Comparison of ENCODE assay signal across 31 mouse cellular contexts in genomic region chr2:77059596-77059995, GRCm38 (mm10).
DNase-seq lines count a peak whose midpoint lies in the region; ATAC-seq and TF ChIP-seq lines count a peak whose summit lies in the region.
"Had no signal": no experiment of that assay in that cellular context is flagged by ENCODE, and none has a peak within 500 bp of the region (broad histone marks: within the 10 kb centered on the region; RNA-seq: fewer than 3 reads in every experiment).

No protein-coding gene starts in this region.

- DNase-seq in heart, embryonic 10.5 days (ENCODE audit: low spot score), result no peak
- DNase-seq in hindbrain, embryonic 14.5 days (ENCODE audit: low spot score), result peak; percentile 49
- no peak for DNase-seq in hindbrain, postnatal 0 days (ENCODE audit: low spot score)
- peak; percentile 75 for DNase-seq in ES-E14 (ENCODE audit: low read depth, low spot score)
- peak; percentile 55 for DNase-seq in brain, embryonic 14.5 days (ENCODE audit: low read depth)
- DNase-seq in embryo, embryonic 11 days, result no peak
- DNase-seq: adrenal gland, postnatal 25 days; cerebellum, adult 11 months; cerebellum, adult 9-11 months; gastrocnemius, adult 2 months; kidney, adult 8-10 months; kidney, postnatal 14 days; liver; lung, postnatal 36 days; right cerebral cortex, adult 18-20 months; right cerebral cortex, postnatal 4 days; thymus, adult 2 months; thymus, postnatal 4 days had no signal

- in situ Hi-C loops in ES-E14 (cut with MboI; ENCODE audit: low sequenced_read_pairs in 2 of 2, unreplicated experiment in 2 of 2), result no loop called here

- no peak for TF ChIP-seq CTCF in hindbrain, postnatal 0 days (IDR thresholded peaks at IDR 0.05; ENCODE audit: low read depth)
- no peak for TF ChIP-seq CTCF in brain, embryonic 14.5 days (IDR thresholded peaks at IDR 0.05; ENCODE audit: borderline replicate concordance, extremely low read depth, insufficient read depth, insufficient read length)

- 52% methylated on average over 8 of the region's 8 CpGs for WGBS in heart, embryonic 13.5 days
- WGBS in heart, embryonic 10.5 days, result 65% methylated on average over 8 of the region's 8 CpGs
- WGBS in hindbrain, embryonic 14.5 days, result 13% methylated on average over 8 of the region's 8 CpGs
- WGBS in hindbrain, postnatal 0 days, result 27% methylated on average over 8 of the region's 8 CpGs

- H3K36me3 ChIP-seq in heart, embryonic 13.5 days, result peaks cover 58% of the 10 kb centered on the region
- H3K36me3 ChIP-seq in heart, embryonic 10.5 days, result peaks cover 59% of the 10 kb centered on the region
- H3K36me3 ChIP-seq in hindbrain, embryonic 14.5 days (replicated peaks; ENCODE audit: control insufficient read depth, insufficient read depth), result no peaks in the 10 kb centered on the region
- H3K36me3 ChIP-seq in hindbrain, postnatal 0 days (ENCODE audit: insufficient read depth, low read length), result no peaks in the 10 kb centered on the region
- H3K36me3 ChIP-seq in ES-E14 (ENCODE audit: control insufficient read depth, insufficient read depth, low read length, poor library complexity, severe bottlenecking), result no peaks in the 10 kb centered on the region
- H3K36me3 ChIP-seq: embryonic facial prominence, embryonic 12.5 days; hindbrain, embryonic 13.5 days; intestine, embryonic 15.5 days; limb, embryonic 10.5 days; liver, embryonic 15.5 days; lung, embryonic 15.5 days; midbrain, embryonic 13.5 days; neural tube, embryonic 13.5 days; stomach, embryonic 15.5 days had no signal

- H3K27me3 ChIP-seq in heart, embryonic 13.5 days (replicated peaks), result no peaks in the 10 kb centered on the region
- H3K27me3 ChIP-seq in heart, embryonic 10.5 days (ENCODE audit: insufficient read depth, poor library complexity, severe bottlenecking), result no peaks in the 10 kb centered on the region
- no peaks in the 10 kb centered on the region for H3K27me3 ChIP-seq in hindbrain, embryonic 14.5 days (ENCODE audit: control insufficient read depth, insufficient read depth, low read length)
- no peaks in the 10 kb centered on the region for H3K27me3 ChIP-seq in hindbrain, postnatal 0 days (ENCODE audit: insufficient read depth, low read length)
- H3K27me3 ChIP-seq: embryonic facial prominence, embryonic 12.5 days; hindbrain, embryonic 13.5 days; intestine, embryonic 15.5 days; liver, embryonic 15.5 days; lung, embryonic 15.5 days; megakaryocyte, embryonic 14.5 days; midbrain, embryonic 13.5 days; neural tube, embryonic 13.5 days; stomach, embryonic 15.5 days had no signal

- TF ChIP-seq POLR2A in brain, embryonic 14.5 days (IDR thresholded peaks at IDR 0.05; ENCODE audit: borderline replicate concordance, extremely low read depth, insufficient read depth, insufficient read length, poor library complexity, severe bottlenecking), result no peak

- ATAC-seq in heart, embryonic 13.5 days (ENCODE audit: extremely low read depth, insufficient number of reproducible peaks, low FRiP score, low TSS enrichment), result no peak
- ATAC-seq in hindbrain, embryonic 14.5 days (ENCODE audit: low FRiP score), result no peak
- ATAC-seq in hindbrain, postnatal 0 days, result no peak
- ATAC-seq: CD4-positive, CD25-positive, alpha-beta regulatory T cell, adult 4 months; intestine, embryonic 15.5 days; midbrain, embryonic 13.5 days had no signal

- no peak overlapping the region for H3K9ac ChIP-seq in heart, embryonic 13.5 days
- no peak overlapping the region for H3K9ac ChIP-seq in hindbrain, embryonic 14.5 days
- H3K9ac ChIP-seq in hindbrain, postnatal 0 days (replicated peaks; ENCODE audit: low read length), result no peak overlapping the region
- H3K9ac ChIP-seq in ES-E14 (ENCODE audit: insufficient read depth, low read depth, low read length, poor library complexity, severe bottlenecking), result no peak overlapping the region
- H3K9ac ChIP-seq: embryonic facial prominence, embryonic 12.5 days; hindbrain, embryonic 13.5 days; intestine, embryonic 15.5 days; liver, embryonic 15.5 days; lung, embryonic 15.5 days; midbrain, embryonic 13.5 days; neural tube, embryonic 13.5 days; stomach, embryonic 15.5 days had no signal

- H3K4me2 ChIP-seq in heart, embryonic 13.5 days, result no peak overlapping the region
- H3K4me2 ChIP-seq in hindbrain, embryonic 14.5 days (replicated peaks), result no peak overlapping the region
- H3K4me2 ChIP-seq in hindbrain, postnatal 0 days (ENCODE audit: low read depth, low read length), result no peak overlapping the region
- H3K4me2 ChIP-seq: embryonic facial prominence, embryonic 12.5 days; hindbrain, embryonic 13.5 days; intestine, embryonic 15.5 days; liver, embryonic 15.5 days; lung, embryonic 15.5 days; midbrain, embryonic 13.5 days; neural tube, embryonic 13.5 days; stomach, embryonic 15.5 days had no signal

- H3K9me3 ChIP-seq in heart, embryonic 13.5 days, result no peaks in the 10 kb centered on the region
- H3K9me3 ChIP-seq in heart, embryonic 10.5 days, result no peaks in the 10 kb centered on the region
- H3K9me3 ChIP-seq in hindbrain, embryonic 14.5 days (ENCODE audit: control insufficient read depth, low read length), result no peaks in the 10 kb centered on the region
- H3K9me3 ChIP-seq in hindbrain, postnatal 0 days (ENCODE audit: low read length), result no peaks in the 10 kb centered on the region
- no peaks in the 10 kb centered on the region for H3K9me3 ChIP-seq in ES-E14 (ENCODE audit: control insufficient read depth, insufficient read depth, low read depth, low read length)
- H3K9me3 ChIP-seq: embryonic facial prominence, embryonic 12.5 days; hindbrain, embryonic 13.5 days; intestine, embryonic 15.5 days; limb, embryonic 10.5 days; liver, embryonic 15.5 days; lung, embryonic 15.5 days; midbrain, embryonic 13.5 days; neural tube, embryonic 13.5 days; stomach, embryonic 15.5 days had no signal

- H3K4me3 ChIP-seq in heart, embryonic 13.5 days, result no peak overlapping the region
- H3K4me3 ChIP-seq in heart, embryonic 10.5 days, result no peak overlapping the region
- H3K4me3 ChIP-seq in hindbrain, embryonic 14.5 days (replicated peaks; ENCODE audit: low read length), result no peak overlapping the region
- H3K4me3 ChIP-seq in hindbrain, postnatal 0 days (ENCODE audit: low read length), result no peak overlapping the region
- H3K4me3 ChIP-seq in ES-E14 (ENCODE audit: insufficient read depth in 1 of 2, low read depth in 1 of 2, low read length in 2 of 2, poor library complexity in 1 of 2, severe bottlenecking in 1 of 2), result no peak overlapping the region
- H3K4me3 ChIP-seq: embryonic facial prominence, embryonic 12.5 days; gastrocnemius, adult 2 months; hindbrain, embryonic 13.5 days; intestine, embryonic 15.5 days; limb, embryonic 10.5 days; liver, embryonic 15.5 days; lung, embryonic 15.5 days; megakaryocyte, embryonic 14.5 days; midbrain, embryonic 13.5 days; myocyte; neural tube, embryonic 13.5 days; stomach, embryonic 15.5 days had no signal

- H3K4me1 ChIP-seq in heart, embryonic 13.5 days, result peaks cover 18% of the 10 kb centered on the region
- H3K4me1 ChIP-seq in heart, embryonic 10.5 days, result peaks cover 5% of the 10 kb centered on the region; the same call in 1 of the 2 replicates
- peaks cover 19% of the 10 kb centered on the region for H3K4me1 ChIP-seq in hindbrain, embryonic 14.5 days (replicated peaks; ENCODE audit: control insufficient read depth, insufficient read depth, low read length)
- H3K4me1 ChIP-seq in hindbrain, postnatal 0 days (ENCODE audit: insufficient read depth, low read length), result no peaks in the 10 kb centered on the region; the same call in 1 of the 2 replicates
- H3K4me1 ChIP-seq in ES-E14 (ENCODE audit: control insufficient read depth in 2 of 2, insufficient read depth in 2 of 2, low read length in 2 of 2, poor library complexity in 1 of 2), result peaks cover 6 to 9% of the 10 kb centered on the region in 2 experiments; a peak in 2 of 4 replicates
- H3K4me1 ChIP-seq: embryonic facial prominence, embryonic 12.5 days; intestine, embryonic 15.5 days; limb, embryonic 10.5 days; liver, embryonic 15.5 days; lung, embryonic 15.5 days; megakaryocyte, embryonic 14.5 days; stomach, embryonic 15.5 days had no signal

- peak overlapping the region; percentile 29; the same call in 1 of the 2 replicates for H3K27ac ChIP-seq in heart, embryonic 13.5 days (replicated peaks)
- no peak overlapping the region for H3K27ac ChIP-seq in heart, embryonic 10.5 days
- H3K27ac ChIP-seq in hindbrain, embryonic 14.5 days, result no peak overlapping the region; the same call in 1 of the 2 replicates
- H3K27ac ChIP-seq in hindbrain, postnatal 0 days, result no peak overlapping the region
- no peak overlapping the region for H3K27ac ChIP-seq in ES-E14 (ENCODE audit: insufficient read depth, low read depth, low read length, poor library complexity, severe bottlenecking)
- H3K27ac ChIP-seq: embryonic facial prominence, embryonic 12.5 days; gastrocnemius, adult 2 months; hindbrain, embryonic 13.5 days; intestine, embryonic 15.5 days; limb, embryonic 10.5 days; liver, embryonic 15.5 days; lung, embryonic 15.5 days; midbrain, embryonic 13.5 days; neural tube, embryonic 13.5 days; stomach, embryonic 15.5 days had no signal

TF ChIP-seq in ES-E14, 5 proteins besides CTCF, POLR2A, EP300 and RAD21:
- no peak for TF ChIP-seq ZC3H11A (IDR thresholded peaks at IDR 0.05; ENCODE audit: borderline replicate concordance, low read depth, low read length)
- no peak for TF ChIP-seq MAFK (IDR thresholded peaks at IDR 0.05; ENCODE audit: insufficient read depth, low read depth, low read length)
- TF ChIP-seq CHD2 (IDR thresholded peaks at IDR 0.05; ENCODE audit: low read depth, low read length), result no peak
- no peak for TF ChIP-seq ZNF384 (IDR thresholded peaks at IDR 0.05; ENCODE audit: low read depth, low read length)
- TF ChIP-seq HCFC1 (IDR thresholded peaks at IDR 0.05; ENCODE audit: borderline replicate concordance, insufficient read depth, low read length), result no peak

Comparison
In these comparisons a context has a peak if more than half of its experiments do, and no peak if none do; other contexts are left out.
1. DNase-seq: peak in hindbrain, embryonic 14.5 days (single experiment), ES-E14 (single experiment) and brain, embryonic 14.5 days (single experiment); none in heart, embryonic 10.5 days (single experiment), hindbrain, postnatal 0 days (single experiment) and embryo, embryonic 11 days (single experiment).